Mouse (Mus musculus) heart, embryonic 12.5 days (tissue): Measurements from ENCODE around the gene Lmbrd1. TPM values are rescaled to one million over a fixed set of nuclear protein-coding genes. Genes with fewer than 3 reads are reported as not detected.
"Not testable (repeated sequence)": the region's sequence is repeated elsewhere in the genome, so short reads cannot be mapped to it uniquely, and the experiment has no call there.

Experiments
- ATAC-seq: fragments of 200-750 bp; cut with Nextera tagmentation; 2 replicates; pipeline ENCODE4 v1.8.0; 2017; ENCODE audit warnings: moderate TSS enrichment, moderate library complexity; ENCODE audit not compliant: insufficient number of reproducible peaks, low FRiP score
- H3K27ac ChIP-seq: fragments of 300-500 bp; sonication (generic); 2 replicates; pipeline ENCODE4 v1.5.1; 2016; ENCODE audit warnings: mild to moderate bottlenecking, moderate library complexity; ENCODE audit not compliant: poor library complexity, severe bottlenecking
- H3K27me3 ChIP-seq: fragments of 300-500 bp; sonication (generic); replicated peaks from 2 replicates; pipeline ENCODE4 v1.6.1; 2016; ENCODE audit warnings: mild to moderate bottlenecking, moderate library complexity
- H3K36me3 ChIP-seq: fragments of 300-500 bp; sonication (generic); 2 replicates; pipeline ENCODE4 v1.6.1; 2016; ENCODE audit warnings: mild to moderate bottlenecking, moderate library complexity
- H3K4me1 ChIP-seq: fragments of 300-500 bp; sonication (generic); replicated peaks from 2 replicates; pipeline ENCODE4 v1.6.1; 2016; ENCODE audit warnings: mild to moderate bottlenecking
- H3K4me2 ChIP-seq: fragments of 300-500 bp; sonication (generic); 2 replicates; pipeline ENCODE4 v1.6.1; 2016; ENCODE audit warnings: mild to moderate bottlenecking, moderate library complexity
- H3K4me3 ChIP-seq: fragments of 300-500 bp; sonication (generic); 2 replicates; pipeline ENCODE4 v1.5.1; 2016; ENCODE audit warnings: mild to moderate bottlenecking
- H3K9ac ChIP-seq: fragments of 300-500 bp; sonication (generic); 2 replicates; pipeline ENCODE4 v1.6.1; 2016; ENCODE audit warnings: mild to moderate bottlenecking, moderate library complexity
- H3K9me3 ChIP-seq: fragments of 300-500 bp; sonication (generic); replicated peaks from 2 replicates; pipeline ENCODE4 v1.6.1; 2016; ENCODE audit warnings: mild to moderate bottlenecking, moderate library complexity
- WGBS: fragments of 180-500 bp; shearing (Covaris S2); methylation state at CpG from one replicate; pipeline ENCODE4 v1.1.7; 2016; 5-methylcytosine and 5-hydroxymethylcytosine counted together
- polyA plus RNA-seq: library from polyadenylated mRNA; unstranded; fragments of >200 nt; fragmentation: Nextera tagmentation; extraction: Ambion mirVana; gene quantifications from 2 replicates; pipeline ENCODE4 v1.2.1, GENCODE M21; 2016

The Lmbrd1 gene
- polyA plus RNA-seq, 1 experiment from 2014 or later = 28.9 TPM

DNA sequence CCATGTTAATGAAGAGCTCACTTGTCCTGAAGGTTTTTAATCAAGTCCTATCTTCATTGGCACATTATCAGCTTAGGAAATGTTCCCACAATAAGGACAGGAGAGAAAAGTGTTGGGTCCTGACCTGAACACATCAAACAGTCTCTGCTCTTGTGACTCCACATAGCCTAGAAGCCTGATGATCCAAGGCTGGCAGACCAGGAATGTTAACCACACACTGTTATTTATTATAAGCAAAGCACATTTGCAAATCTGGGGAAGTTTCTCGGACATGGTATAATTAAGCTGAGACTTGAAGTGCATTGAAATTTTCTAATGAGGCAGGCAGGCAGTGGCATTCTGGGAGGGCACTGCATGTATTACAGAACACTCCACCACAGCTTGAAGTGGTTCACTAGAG, 41.8 kb downstream of the Lmbrd1 start:
- Histone ChIP-seq H3K9ac (no peak overlapping the region), H3K36me3 (peaks cover 18% of the 10 kb centered on the region), H3K27me3 (no peaks in the 10 kb centered on the region), H3K4me2 (no peak overlapping the region), H3K4me3 (no peak overlapping the region), H3K9me3 (peaks cover 6% of the 10 kb centered on the region; the same call in 1 of the 2 replicates), H3K27ac (no peak overlapping the region), H3K4me1 (no peaks in the 10 kb centered on the region)
- ATAC-seq = no peak
- WGBS = 81% methylated on average over 1 of the region's 1 CpGs

DNA sequence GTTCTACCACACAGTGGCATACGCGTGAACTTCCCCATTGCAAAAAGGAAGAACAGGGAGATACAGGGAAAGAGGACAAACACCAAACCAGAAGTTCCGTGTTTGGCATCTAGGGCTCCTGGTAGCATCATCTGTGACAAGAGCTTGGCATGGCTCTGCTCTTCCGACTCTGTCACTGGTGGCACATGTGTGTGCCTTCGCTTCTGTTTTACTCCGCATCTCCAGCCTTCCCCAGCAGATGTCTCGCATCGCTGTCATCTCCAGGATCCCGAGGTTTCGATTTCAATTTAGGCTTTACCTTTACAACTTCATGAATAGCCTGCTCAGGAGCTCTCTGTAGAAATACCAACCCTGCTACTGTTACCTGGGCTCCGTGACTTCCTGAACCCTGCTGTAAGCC, 51.4 kb downstream of the Lmbrd1 start:
- Histone ChIP-seq H3K4me3 (no peak overlapping the region), H3K4me1 (no peaks in the 10 kb centered on the region), H3K9ac (no peak overlapping the region), H3K9me3 (0 out of 2 replicates have a peak, but pooled peaks cover 3% of the 10 kb centered on the region), H3K27me3 (no peaks in the 10 kb centered on the region), H3K27ac (no peak overlapping the region), H3K36me3 (peaks cover 47% of the 10 kb centered on the region), H3K4me2 (no peak overlapping the region)
- WGBS = 94% methylated on average over 11 of the region's 11 CpGs
- no peak for ATAC-seq

DNA sequence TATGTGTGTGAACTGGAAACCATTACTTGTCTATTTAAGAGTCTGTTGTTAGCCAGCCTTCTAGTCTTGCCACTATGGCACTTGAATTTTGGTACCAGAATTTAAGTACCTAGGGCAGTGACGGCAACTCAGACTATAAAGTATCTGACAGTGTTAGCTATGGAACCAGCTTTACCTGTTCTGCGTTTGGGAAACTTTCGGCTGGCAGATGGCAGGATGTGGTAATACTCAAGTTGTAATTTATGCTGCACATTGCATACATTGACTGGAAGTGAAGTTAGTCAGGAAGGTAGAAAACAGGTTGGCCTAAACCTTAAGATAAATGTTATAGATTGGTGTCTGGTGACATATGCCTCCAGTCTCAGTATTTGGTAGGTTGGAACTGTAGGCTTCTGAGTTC, 53.9 kb downstream of the Lmbrd1 start:
- H3K36me3 ChIP-seq = peaks cover 47% of the 10 kb centered on the region
- no peak overlapping the region for H3K4me2 ChIP-seq
- WGBS = 92% methylated on average over 3 of the region's 3 CpGs
- H3K4me1 ChIP-seq = no peaks in the 10 kb centered on the region
- no peak overlapping the region for H3K9ac ChIP-seq
- ATAC-seq = no peak
- H3K4me3 ChIP-seq = no peak overlapping the region
- H3K27ac ChIP-seq = no peak overlapping the region
- 0 out of 2 replicates have a peak, but pooled peaks cover 3% of the 10 kb centered on the region for H3K9me3 ChIP-seq
- H3K27me3 ChIP-seq = no peaks in the 10 kb centered on the region

DNA sequence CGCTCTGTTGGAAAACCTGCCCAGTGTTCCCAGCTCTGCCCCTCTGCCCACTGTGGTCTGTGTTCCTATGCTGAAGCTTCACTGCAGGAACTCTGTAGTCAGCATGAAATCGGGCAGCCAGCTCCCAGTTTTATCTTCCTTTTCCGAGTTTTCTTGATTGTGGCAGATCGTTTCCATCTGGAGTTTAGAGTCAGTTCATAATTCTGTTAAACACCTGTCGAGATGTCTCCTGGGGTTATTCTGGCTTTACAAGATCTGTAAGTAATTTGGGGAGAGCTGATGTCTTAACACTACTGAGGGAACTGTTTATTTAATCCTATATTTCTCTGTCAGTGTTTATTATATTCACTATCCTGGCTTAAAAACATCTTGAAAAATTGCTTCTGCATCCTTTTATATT, 56.4 kb downstream of the Lmbrd1 start:
- no peaks in the 10 kb centered on the region for H3K27me3 ChIP-seq
- H3K9ac ChIP-seq = no peak overlapping the region
- whole genome bisulfite sequencing = 74% methylated on average over 5 of the region's 5 CpGs
- H3K4me2 ChIP-seq = no peak overlapping the region
- peaks cover 32% of the 10 kb centered on the region for H3K36me3 ChIP-seq
- H3K9me3 ChIP-seq = 0 out of 2 replicates have a peak, but pooled peaks cover 3% of the 10 kb centered on the region
- no peak overlapping the region for H3K4me3 ChIP-seq
- ATAC-seq = no peak
- H3K4me1 ChIP-seq = no peaks in the 10 kb centered on the region
- H3K27ac ChIP-seq = no peak overlapping the region

DNA sequence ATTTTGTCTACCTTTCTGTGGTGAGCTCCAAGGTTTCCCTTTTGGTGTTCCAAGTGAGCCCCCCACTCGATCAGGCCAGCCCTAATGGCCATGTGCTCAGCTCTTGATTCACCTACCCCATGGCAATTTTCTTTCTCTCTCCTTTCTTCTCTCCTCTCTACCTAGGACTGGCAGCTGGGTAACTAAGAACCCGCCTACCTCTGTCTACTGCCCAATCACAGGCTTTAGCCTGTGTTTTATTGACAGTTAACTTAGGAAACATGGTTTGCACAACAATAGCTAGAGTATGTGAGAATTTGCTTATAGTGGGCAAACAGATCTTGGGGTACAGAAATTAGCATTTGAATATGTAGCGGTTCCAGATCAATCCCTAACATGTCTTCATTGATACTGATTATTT, 62.5 kb downstream of the Lmbrd1 start:
- no peak for ATAC-seq
- H3K36me3 ChIP-seq = peaks cover 8% of the 10 kb centered on the region; the same call in 1 of the 2 replicates
- H3K9me3 ChIP-seq = no peaks in the 10 kb centered on the region
- H3K4me3 ChIP-seq = no peak overlapping the region
- no peak overlapping the region for H3K9ac ChIP-seq
- WGBS = 74% methylated on average over 3 of the region's 3 CpGs
- no peak overlapping the region for H3K27ac ChIP-seq
- no peaks in the 10 kb centered on the region for H3K27me3 ChIP-seq
- no peak overlapping the region for H3K4me2 ChIP-seq
- H3K4me1 ChIP-seq = no peaks in the 10 kb centered on the region

DNA sequence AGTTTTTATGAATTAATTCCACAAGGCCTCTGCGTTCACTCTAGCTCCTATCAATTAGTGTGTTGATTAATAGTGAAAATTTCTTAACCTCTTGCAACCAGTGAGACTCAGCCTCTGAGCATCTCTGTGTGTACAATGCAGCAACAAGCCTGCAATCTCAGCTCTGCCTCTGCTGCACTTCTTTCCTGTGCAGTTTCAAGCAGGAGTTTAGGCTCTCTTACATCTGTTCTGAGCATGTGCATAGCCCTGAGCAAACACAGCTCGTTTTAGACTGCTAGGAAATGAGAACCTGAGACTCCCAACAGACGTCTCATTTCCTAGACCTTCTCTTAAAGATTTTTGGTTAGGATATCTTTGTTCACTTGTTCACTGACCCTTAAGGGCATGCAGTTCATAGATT, 63.1 kb downstream of the Lmbrd1 start:
- H3K27ac ChIP-seq = no peak overlapping the region
- peaks cover 8% of the 10 kb centered on the region; the same call in 1 of the 2 replicates for H3K36me3 ChIP-seq
- no peak overlapping the region for H3K9ac ChIP-seq
- H3K4me3 ChIP-seq = no peak overlapping the region
- H3K27me3 ChIP-seq = no peaks in the 10 kb centered on the region
- no peaks in the 10 kb centered on the region for H3K9me3 ChIP-seq
- H3K4me2 ChIP-seq = no peak overlapping the region
- ATAC-seq = no peak
- WGBS = 54% methylated on average over 3 of the region's 3 CpGs
- H3K4me1 ChIP-seq = no peaks in the 10 kb centered on the region

DNA sequence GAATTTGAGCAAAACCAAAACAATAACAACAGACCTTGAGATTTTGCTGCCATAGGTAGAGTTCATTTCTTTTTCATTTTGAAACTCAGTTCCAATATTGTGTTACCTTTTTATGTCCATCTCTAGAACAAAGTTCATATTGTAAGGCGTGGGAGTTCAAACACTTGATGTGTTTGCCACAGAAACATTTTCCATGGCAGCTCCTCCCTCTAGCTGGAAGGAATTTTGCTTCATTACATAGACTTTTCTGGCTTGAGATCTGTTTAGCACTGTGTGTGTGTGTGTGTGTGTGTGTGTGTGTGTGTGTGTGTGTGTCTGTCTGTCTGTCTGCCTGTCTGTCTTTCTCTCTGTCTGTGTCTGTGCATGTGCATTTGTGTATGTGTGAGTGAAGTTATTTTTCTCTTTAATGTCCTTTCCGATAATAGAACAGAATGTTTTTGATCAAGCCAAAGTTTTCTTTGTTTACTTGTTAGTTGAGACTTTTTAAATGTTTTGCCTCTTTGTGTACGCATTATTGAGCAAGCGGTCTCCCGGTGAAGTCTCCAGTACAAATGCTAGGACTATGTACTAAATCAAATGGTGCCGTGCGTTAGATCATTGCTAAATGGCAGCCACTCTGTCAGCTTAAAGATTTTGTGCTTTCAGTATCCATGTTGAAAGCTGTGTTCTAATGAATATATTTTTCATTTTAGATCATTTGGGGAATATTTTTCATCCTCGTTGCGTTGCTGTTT, 64.9 kb downstream of the Lmbrd1 start:
- Histone ChIP-seq H3K27me3 (no peaks in the 10 kb centered on the region), H3K4me2 (no peak overlapping the region), H3K9ac (no peak overlapping the region), H3K27ac (no peak overlapping the region), H3K36me3 (peaks cover 17% of the 10 kb centered on the region), H3K4me3 (no peak overlapping the region), H3K4me1 (no peaks in the 10 kb centered on the region), H3K9me3 (no peaks in the 10 kb centered on the region)
- ATAC-seq = no peak
- WGBS = 90% methylated on average over 9 of the region's 9 CpGs

DNA sequence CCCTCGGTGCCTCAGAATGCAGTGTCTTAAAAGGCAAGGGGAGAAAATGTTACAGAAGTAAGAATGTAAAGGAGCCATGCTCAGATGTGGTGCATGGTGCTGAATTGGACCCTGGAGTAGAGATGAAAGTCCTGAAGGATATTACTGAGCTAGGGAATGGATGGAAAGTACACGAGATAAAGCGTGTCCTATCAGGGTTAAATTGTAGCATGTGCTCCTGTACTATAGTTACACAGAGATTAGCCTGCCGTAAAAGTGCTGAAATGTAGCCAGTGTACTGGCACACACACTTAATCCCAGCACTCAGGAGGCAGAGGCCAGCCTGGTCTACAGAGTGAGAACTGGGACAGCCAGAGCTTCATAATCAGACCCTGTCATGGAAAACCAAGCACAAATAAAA, 74.3 kb downstream of the Lmbrd1 start:
- Histone ChIP-seq H3K4me1 (no peaks in the 10 kb centered on the region), H3K36me3 (peaks cover 28% of the 10 kb centered on the region), H3K4me3 (no peak overlapping the region), H3K4me2 (no peak overlapping the region), H3K9ac (no peak overlapping the region), H3K27ac (no peak overlapping the region), H3K27me3 (no peaks in the 10 kb centered on the region), H3K9me3 (no peaks in the 10 kb centered on the region)
- ATAC-seq = no peak
- 70% methylated on average over 4 of the region's 4 CpGs for WGBS

DNA sequence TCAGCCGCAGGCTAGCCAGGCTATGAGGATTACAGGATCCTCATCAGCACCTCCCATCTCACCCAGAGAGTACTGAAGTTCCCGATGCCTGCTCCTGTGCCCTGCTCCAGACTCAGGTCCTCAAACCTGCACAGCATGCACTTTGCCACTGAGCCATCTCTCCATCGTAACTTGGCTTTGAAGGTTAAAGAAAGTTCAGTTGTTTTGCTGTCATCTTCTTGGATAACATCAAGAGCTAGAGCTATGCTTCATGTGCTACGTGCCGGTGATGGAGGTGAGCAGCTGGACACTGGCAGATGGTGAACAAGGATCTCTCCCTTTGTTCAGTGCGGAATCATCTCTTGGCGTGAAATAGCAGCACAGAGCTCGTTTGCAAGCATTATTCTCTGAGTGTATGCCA, 80.1 kb downstream of the Lmbrd1 start:
- Histone ChIP-seq H3K27me3 (no peaks in the 10 kb centered on the region), H3K36me3 (peaks cover 15% of the 10 kb centered on the region; the same call in 1 of the 2 replicates), H3K9me3 (no peaks in the 10 kb centered on the region), H3K27ac (no peak overlapping the region), H3K4me2 (no peak overlapping the region), H3K9ac (no peak overlapping the region), H3K4me3 (no peak overlapping the region), H3K4me1 (no peaks in the 10 kb centered on the region)
- 84% methylated on average over 8 of the region's 8 CpGs for WGBS
- no peak for ATAC-seq

DNA sequence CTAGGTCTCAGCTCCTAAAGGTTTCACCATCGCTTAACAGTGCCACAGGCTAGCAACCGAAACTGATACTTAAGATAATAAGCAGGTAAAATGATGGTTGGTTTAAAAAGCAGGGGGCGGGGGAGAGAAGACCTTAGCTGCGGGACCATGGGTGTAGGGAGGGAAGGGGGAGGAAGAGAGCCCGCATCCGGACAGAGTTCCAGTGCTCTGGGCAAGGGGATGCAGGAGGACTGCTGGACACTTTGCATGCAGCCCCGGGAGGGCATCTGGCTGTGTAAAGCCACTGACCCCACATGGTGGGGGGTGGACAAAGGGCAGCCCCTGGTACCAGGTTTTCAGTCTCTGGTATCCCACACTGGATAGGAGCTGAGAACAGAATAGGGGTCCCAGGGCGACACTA, 88.0 kb downstream of the Lmbrd1 start:
- Histone ChIP-seq H3K9ac (no peak overlapping the region), H3K27ac (no peak overlapping the region), H3K4me1 (no peaks in the 10 kb centered on the region), H3K27me3 (no peaks in the 10 kb centered on the region), H3K9me3 (no peaks in the 10 kb centered on the region), H3K4me3 (no peak overlapping the region), H3K4me2 (no peak overlapping the region), H3K36me3 (peaks cover 18% of the 10 kb centered on the region; the same call in 1 of the 2 replicates)
- 78% methylated on average over 7 of the region's 8 CpGs for WGBS
- no peak for ATAC-seq

DNA sequence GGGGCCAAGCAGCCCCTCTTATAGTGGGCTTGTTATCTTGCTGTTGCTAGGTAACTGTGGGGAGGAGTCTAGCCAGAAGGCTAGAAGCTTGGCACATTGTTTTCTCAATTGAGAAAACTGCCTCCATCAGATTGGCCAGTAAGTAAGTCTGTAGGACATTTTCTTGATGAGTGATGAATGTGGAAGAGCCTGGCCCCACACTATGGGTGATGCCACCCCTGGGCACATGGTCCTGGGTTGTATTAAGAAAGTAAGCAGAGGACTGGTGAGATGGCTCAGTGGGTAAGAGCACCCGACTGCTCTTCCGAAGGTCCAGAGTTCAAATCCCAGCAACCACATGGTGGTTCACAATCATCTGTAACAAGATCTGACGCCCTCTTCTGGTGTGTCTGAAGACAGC, 88.8 kb downstream of the Lmbrd1 start:
- not testable (repeated sequence) for H3K4me2 ChIP-seq, H3K9ac ChIP-seq, H3K27ac ChIP-seq, ATAC-seq, H3K27me3 ChIP-seq, H3K9me3 ChIP-seq, H3K4me1 ChIP-seq, H3K4me3 ChIP-seq
- H3K36me3 ChIP-seq = peaks cover 14% of the 10 kb centered on the region; the same call in 1 of the 2 replicates
- WGBS = 80% methylated on average over 3 of the region's 3 CpGs

DNA sequence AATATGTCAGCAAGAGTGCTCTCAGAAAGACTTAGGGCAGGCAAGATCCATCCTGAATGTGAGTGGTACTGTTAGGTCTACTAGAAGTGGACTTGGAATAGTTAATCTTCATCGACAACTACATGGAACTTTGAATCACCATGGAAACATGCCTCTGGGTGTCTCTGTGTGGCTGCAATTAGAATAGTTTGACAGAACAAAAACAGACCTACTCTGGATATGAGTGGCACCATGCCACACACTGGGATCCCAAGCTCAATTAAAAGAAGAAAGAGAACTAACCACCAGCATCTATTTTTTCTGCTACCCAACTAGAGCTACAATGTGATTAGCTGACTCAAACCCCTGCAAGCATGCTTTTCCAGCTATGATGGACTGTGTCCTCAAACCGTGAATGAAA, 95.2 kb downstream of the Lmbrd1 start:
- ATAC-seq = no peak
- WGBS = 81% methylated on average over 2 of the region's 2 CpGs
- H3K27me3 ChIP-seq = no peaks in the 10 kb centered on the region

More for the DNA sequence above, 95.2 kb downstream of the Lmbrd1 start:
- H3K36me3 ChIP-seq = no peaks in the 10 kb centered on the region
- no peaks in the 10 kb centered on the region for H3K9me3 ChIP-seq
- H3K4me2 ChIP-seq = no peak overlapping the region
- no peak overlapping the region for H3K4me3 ChIP-seq
- no peak overlapping the region for H3K9ac ChIP-seq
- H3K27ac ChIP-seq = no peak overlapping the region
- no peaks in the 10 kb centered on the region for H3K4me1 ChIP-seq
